ENCODE assay signal across 8 mouse cellular contexts in the genomic region with DNA sequence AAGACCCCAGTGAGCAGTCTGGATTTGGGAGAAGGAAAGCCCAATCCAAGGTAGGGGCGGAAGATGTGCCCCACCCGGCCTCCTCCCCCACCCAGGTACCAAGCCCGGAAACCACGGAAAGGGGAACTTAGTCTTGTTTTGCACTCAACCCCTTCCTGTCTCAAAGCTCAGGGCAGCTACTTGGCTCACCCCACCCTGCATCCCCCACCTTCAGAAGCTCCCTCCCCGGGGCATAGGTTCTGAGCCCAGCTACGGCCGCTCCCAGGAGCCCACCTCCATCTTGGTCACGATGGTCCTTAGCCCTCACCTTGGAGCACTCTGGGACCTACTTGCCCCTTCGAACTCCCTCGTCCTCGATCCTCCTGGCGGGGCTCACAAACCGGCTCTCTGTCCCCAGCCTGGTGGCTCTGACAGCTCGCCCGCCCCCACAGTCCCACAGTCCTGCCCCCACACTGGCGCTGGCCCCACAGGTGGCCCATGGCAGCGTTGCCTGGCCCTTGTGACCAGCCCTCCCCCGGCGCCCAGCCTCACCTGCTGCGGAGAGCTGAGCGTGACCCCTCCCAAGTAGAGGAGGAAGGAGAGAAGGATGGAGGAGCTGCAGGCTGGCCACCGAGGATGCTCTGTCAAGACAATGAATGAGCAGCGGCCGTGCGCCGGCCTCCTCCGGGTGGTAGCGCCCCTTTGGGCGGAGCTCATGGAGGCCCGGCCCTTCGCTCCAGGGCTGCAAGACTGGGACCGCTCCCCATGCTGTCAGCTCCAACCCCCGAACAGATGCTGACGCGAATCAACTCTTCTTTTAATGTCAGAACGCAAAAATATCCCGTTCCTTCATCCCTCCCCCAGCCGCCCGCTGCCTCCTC. TPM values are rescaled to one million over a fixed set of nuclear protein-coding genes. Genes with fewer than 3 reads are reported as not detected.
DNase-seq lines count a peak whose midpoint lies in the region; ATAC-seq and TF ChIP-seq lines count a peak whose summit lies in the region.

No protein-coding gene starts in this region.

- peaks cover 37% of the 10 kb centered on the region for H3K36me3 ChIP-seq in G1E (replicated peaks)
- H3K36me3 ChIP-seq in hindbrain, embryonic 12.5 days = peaks cover 15% of the 10 kb centered on the region

- peak overlapping the region; percentile 80 for H3K4me3 ChIP-seq in G1E (ENCODE audit: low read depth, low read length)
- peak overlapping the region; percentile 72 for H3K4me3 ChIP-seq in hindbrain, embryonic 12.5 days
- peak overlapping the region; percentile 58 for H3K4me3 ChIP-seq in left cerebral cortex, adult 2 months

- TF ChIP-seq CTCF in G1E (IDR thresholded peaks at IDR 0.05; ENCODE audit: low read depth, low read length) = no peak
- TF ChIP-seq CTCF in left cerebral cortex, adult 2 months (IDR thresholded peaks at IDR 0.05) = 0 out of 2 replicates have a peak, but pooled peaks have one; percentile 3

- intact Hi-C loops in left cerebral cortex, adult 2 months (cut with DNase I) = loop anchor here (5.0 kb wide), 4 partner anchors 38 to 93 kb away; partner anchors contain the start of genes Fam57b and Ypel3

- H3K27ac ChIP-seq in hindbrain, embryonic 12.5 days = peak overlapping the region; percentile 75
- peak overlapping the region; percentile 90 for H3K27ac ChIP-seq in left cerebral cortex, adult 2 months

- peaks cover 5% of the 10 kb centered on the region for H3K9me3 ChIP-seq in G1E (replicated peaks)
- H3K9me3 ChIP-seq in hindbrain, embryonic 12.5 days (replicated peaks) = no peaks in the 10 kb centered on the region

- peak; percentile 31; the same call in 1 of the 2 replicates for ATAC-seq in G1E (ENCODE audit: extremely low read depth, insufficient number of reproducible peaks, low FRiP score, poor library complexity, severe bottlenecking)
- peak; percentile 83 for ATAC-seq in frontal cortex, adult (ENCODE audit: low TSS enrichment)
- peak; percentile 85 for ATAC-seq in hindbrain, embryonic 12.5 days (ENCODE audit: low FRiP score)

- H3K4me1 ChIP-seq in G1E (ENCODE audit: insufficient read depth, low read depth, low read length) = peaks cover 76% of the 10 kb centered on the region
- H3K4me1 ChIP-seq in hindbrain, embryonic 12.5 days = peaks cover 35% of the 10 kb centered on the region

- peaks cover 41% of the 10 kb centered on the region for H3K27me3 ChIP-seq in G1E (ENCODE audit: insufficient read depth, low read length)
- peaks cover 17% of the 10 kb centered on the region for H3K27me3 ChIP-seq in hindbrain, embryonic 12.5 days

- peak overlapping the region; percentile 86 for H3K9ac ChIP-seq in hindbrain, embryonic 12.5 days

- DNase-seq in G1E (ENCODE audit: low spot score) = peak; percentile 78
- peak; percentile 91 to 92 for DNase-seq in cerebellum, adult 18-20 months
- DNase-seq in left cerebral cortex, adult 2 months (ENCODE audit: extremely low spot score in 1 of 2, low spot score in 2 of 2) = peak; percentile 89 to 91
- peak; percentile 86 to 87 for DNase-seq in lung, postnatal 4 days
- peak; percentile 24 for DNase-seq in retina, postnatal 7 days (ENCODE audit: low read depth, low spot score)
- DNase-seq in thymus, postnatal 4 days = peak; percentile 94

- 3% methylated on average over 38 of the region's 39 CpGs for WGBS in hindbrain, embryonic 12.5 days

- peak overlapping the region; percentile 97 for H3K4me2 ChIP-seq in hindbrain, embryonic 12.5 days (replicated peaks)

RNA-seq across cellular contexts. Expression of gene Coro1a, which starts 3.2 kb away (rescaled TPM):
- 36.0 and 50.1 TPM in 2 replicates for total RNA-seq in G1E (2014; fragmentation: Nextera tagmentation)
- 162 and 174 TPM in 2 replicates for total RNA-seq in G1E (2017)
- polyA plus RNA-seq in G1E (2012) = 178 and 186 TPM in 2 replicates
- 53.6 and 56.9 TPM in 2 replicates for polyA plus RNA-seq in hindbrain, embryonic 12.5 days (2016; fragmentation: Nextera tagmentation; extraction: Ambion mirVana)
- 100 to 1,000 TPM; 164 to 185 TPM for total RNA-seq in left cerebral cortex, adult 2 months (2021)

RNA-seq across cellular contexts. Expression of gene Slx1b, which starts 8.8 kb away (rescaled TPM):
- total RNA-seq in G1E (2014; fragmentation: Nextera tagmentation) (3.5 and 3.8 TPM in 2 replicates), G1E (2017) (4.5 and 7.0 TPM in 2 replicates)
- 4.9 and 8.1 TPM in 2 replicates for polyA plus RNA-seq in G1E (2012)
- 15.3 and 17.1 TPM in 2 replicates for polyA plus RNA-seq in hindbrain, embryonic 12.5 days (2016; fragmentation: Nextera tagmentation; extraction: Ambion mirVana)
- total RNA-seq in left cerebral cortex, adult 2 months (2021) = 10 to 100 TPM; 17.9 to 21.1 TPM

RNA-seq across cellular contexts. Expression of gene Bola2, which starts 9.2 kb away (rescaled TPM):
- total RNA-seq in G1E (2014; fragmentation: Nextera tagmentation) (77.5 and 93.8 TPM in 2 replicates), G1E (2017) (117 and 161 TPM in 2 replicates)
- polyA plus RNA-seq in G1E (2012) = 189 and 303 TPM in 2 replicates
- 121 and 147 TPM in 2 replicates for polyA plus RNA-seq in hindbrain, embryonic 12.5 days (2016; fragmentation: Nextera tagmentation; extraction: Ambion mirVana)
- total RNA-seq in left cerebral cortex, adult 2 months (2021) = 100 to 1,000 TPM; 100 to 106 TPM

RNA-seq across cellular contexts. Expression of gene Sult1a1, which starts 28.1 kb away (rescaled TPM):
- total RNA-seq in G1E (2014; fragmentation: Nextera tagmentation) (not detected in 2 replicates), G1E (2017) (0.12 and 0.33 TPM in 2 replicates)
- polyA plus RNA-seq in G1E (2012) = not detected in 2 replicates
- polyA plus RNA-seq in hindbrain, embryonic 12.5 days (2016; fragmentation: Nextera tagmentation; extraction: Ambion mirVana) = 0.65 and 1.4 TPM in 2 replicates
- total RNA-seq in left cerebral cortex, adult 2 months (2021) = 10 to 100 TPM; 10.8 to 13.6 TPM

RNA-seq across cellular contexts. Expression of gene Mapk3, which starts 55.0 kb away (rescaled TPM):
- total RNA-seq in G1E (2014; fragmentation: Nextera tagmentation) = 66.4 and 91.6 TPM in 2 replicates
- total RNA-seq in G1E (2017) = 18.2 and 18.4 TPM in 2 replicates
- 65.1 and 68.8 TPM in 2 replicates for polyA plus RNA-seq in G1E (2012)
- 63.6 and 67.8 TPM in 2 replicates for polyA plus RNA-seq in hindbrain, embryonic 12.5 days (2016; fragmentation: Nextera tagmentation; extraction: Ambion mirVana)
- 100 to 1,000 TPM; 155 to 166 TPM for total RNA-seq in left cerebral cortex, adult 2 months (2021)

Comparison
In these comparisons a context has a peak if more than half of its experiments do, and no peak if none do; other contexts are left out.
1. Peak in every context shown above with its lines: DNase-seq, ATAC-seq, H3K4me3 ChIP-seq and H3K27ac ChIP-seq.
2. ATAC-seq: peak in every context shown above with its lines; median percentile 85 in hindbrain, embryonic 12.5 days; 83 in frontal cortex, adult; 31 in G1E.
3. DNase-seq: peak in every context shown above with its lines; median percentile 94 in thymus, postnatal 4 days; 92 in cerebellum, adult 18-20 months; 90 in left cerebral cortex, adult 2 months; 86 in lung, postnatal 4 days; 78 in G1E; 24 in retina, postnatal 7 days.